Mouse (Mus musculus) G1E (cell line): Measurements from ENCODE around the gene AB124611. TPM values are rescaled to one million over a fixed set of nuclear protein-coding genes. Genes with fewer than 3 reads are reported as not detected.
"Not testable (repeated sequence)": the region's sequence is repeated elsewhere in the genome, so short reads cannot be mapped to it uniquely, and the experiment has no call there.

Experiments
- ATAC-seq: 2 replicates; pipeline ENCODE4 v1.8.0; 2016; ENCODE audit warnings: mild to moderate bottlenecking; ENCODE audit not compliant: insufficient number of reproducible peaks, poor library complexity, low FRiP score, severe bottlenecking; ENCODE audit errors: extremely low read depth
- DNase-seq: peaks from one replicate; pipeline ENCODE4 v3.0.0; 2012; ENCODE audit warnings: low spot score
- H3K27me3 ChIP-seq: 2 replicates; pipeline ENCODE4 v1.6.1; 2012; ENCODE audit warnings: mild to moderate bottlenecking, low read length, inconsistent platforms; ENCODE audit not compliant: insufficient read depth
- H3K36me3 ChIP-seq: replicated peaks from 2 replicates; pipeline ENCODE3; 2012; ENCODE audit warnings: mild to moderate bottlenecking, inconsistent platforms
- H3K4me1 ChIP-seq: 2 replicates; pipeline ENCODE4 v1.6.1; 2012; ENCODE audit warnings: low read depth, low read length, inconsistent platforms, mixed read lengths; ENCODE audit not compliant: insufficient read depth
- H3K4me3 ChIP-seq: 2 replicates; pipeline ENCODE4 v1.5.1; 2012; ENCODE audit warnings: low read depth, mild to moderate bottlenecking, inconsistent platforms, low read length, moderate library complexity, mixed read lengths
- H3K9me3 ChIP-seq: replicated peaks from 2 replicates; pipeline ENCODE4 v1.6.1; 2012; ENCODE audit warnings: inconsistent platforms
- CTCF ChIP-seq: IDR thresholded peaks from 2 replicates; pipeline ENCODE4 v1.5.1; 2012; ENCODE audit warnings: low read depth, low read length, inconsistent platforms, mixed read lengths
- GATA1 ChIP-seq: IDR thresholded peaks from 2 replicates; pipeline ENCODE4 v1.6.1; 2012; ENCODE audit warnings: borderline replicate concordance, low read length, inconsistent platforms, mixed read lengths
- GATA2 ChIP-seq: IDR thresholded peaks from 2 replicates; pipeline ENCODE4 v1.6.1; 2012; ENCODE audit warnings: low read depth, low read length, inconsistent platforms, borderline replicate concordance
- POLR2AphosphoS5 ChIP-seq: IDR thresholded peaks from 2 replicates; pipeline ENCODE4 v1.6.1; 2012; ENCODE audit warnings: low read depth, low read length, inconsistent platforms; ENCODE audit not compliant: insufficient replicate concordance
- TAL1 ChIP-seq: conservative IDR thresholded peaks from 2 replicates; pipeline ENCODE4 v1.6.1; 2012; ENCODE audit warnings: low read depth, low read length, inconsistent platforms, mixed read lengths
- polyA plus RNA-seq: library from polyadenylated mRNA; stranded (reverse); fragments of >175 nt; gene quantifications from 2 replicates; pipeline ENCODE4 v1.2.3, GENCODE M21; 2012
- total RNA-seq, 2 experiments: library from RNA; stranded (forward) in 1 of 2; stranded (reverse) in 1 of 2; fragments of 200-1000 nt in 1 of 2; fragments of >200 nt in 1 of 2; fragmentation: Nextera tagmentation in 1 of 2; gene quantifications; 2 replicates each; pipeline ENCODE4 v1.2.3; 2014 to 2017

AB124611 gene
- total RNA-seq (2014; fragmentation: Nextera tagmentation) (1.1 and 2.9 TPM in 2 replicates), total RNA-seq (2017) (4.9 and 5.5 TPM in 2 replicates), polyA plus RNA-seq (2.4 and 2.6 TPM in 2 replicates)

GRCm38 (mm10) chr9:21525937-21526633, at the start of gene AB124611:
Gene AB124611, plus strand, starts transcription at chr9:21526176.
- H3K36me3 ChIP-seq, result no peaks in the 10 kb centered on the region
- H3K4me1 ChIP-seq, result peaks cover 21% of the 10 kb centered on the region
- H3K4me3 ChIP-seq, result no peak within 1 kb of the TSS
- DNase-seq, result no peak
- H3K27me3 ChIP-seq, result peaks cover 12% of the 10 kb centered on the region
- no peaks in the 10 kb centered on the region for H3K9me3 ChIP-seq
- no peak for ATAC-seq
- no peak for TF ChIP-seq GATA2

GRCm38 (mm10) chr9:21477707-21478106, 48.3 kb upstream of the AB124611 start:
- DNase-seq (no peak), ATAC-seq (no peak)
- no peaks in the 10 kb centered on the region for H3K4me1 ChIP-seq
- H3K27me3 ChIP-seq, result no peaks in the 10 kb centered on the region
- no peak overlapping the region for H3K4me3 ChIP-seq
- no peak for TF ChIP-seq GATA1
- TF ChIP-seq TAL1, result no peak
- TF ChIP-seq POLR2AphosphoS5, result no peak
- no peak for TF ChIP-seq CTCF
- no peak for TF ChIP-seq GATA2
- peaks cover 8% of the 10 kb centered on the region for H3K9me3 ChIP-seq
- peaks cover 97% of the 10 kb centered on the region for H3K36me3 ChIP-seq

- H3K36me3 ChIP-seq, result peaks cover 94% of the 10 kb centered on the region
These were observed 41.9 kb upstream of the AB124611 start for GRCm38 (mm10) chr9:21484065-21484464.

GRCm38 (mm10) chr9:21488246-21488645, 37.7 kb upstream of the AB124611 start:
- H3K27me3 ChIP-seq, H3K9me3 ChIP-seq, DNase-seq, H3K4me3 ChIP-seq, H3K4me1 ChIP-seq, ATAC-seq: not testable (repeated sequence)
- peaks cover 96% of the 10 kb centered on the region for H3K36me3 ChIP-seq

More at GRCm38 (mm10) chr9:21484065-21484464, 41.9 kb upstream of the AB124611 start:
- Histone ChIP-seq H3K9me3 (no peaks in the 10 kb centered on the region), H3K4me1 (no peaks in the 10 kb centered on the region), H3K4me3 (no peak overlapping the region), H3K27me3 (no peaks in the 10 kb centered on the region)
- TF ChIP-seq CTCF, result no peak
- TF ChIP-seq GATA1, result no peak
- no peak for TF ChIP-seq TAL1
- TF ChIP-seq GATA2, result no peak
- no peak for TF ChIP-seq POLR2AphosphoS5
- DNase-seq, result no peak
- ATAC-seq, result no peak

DNA sequence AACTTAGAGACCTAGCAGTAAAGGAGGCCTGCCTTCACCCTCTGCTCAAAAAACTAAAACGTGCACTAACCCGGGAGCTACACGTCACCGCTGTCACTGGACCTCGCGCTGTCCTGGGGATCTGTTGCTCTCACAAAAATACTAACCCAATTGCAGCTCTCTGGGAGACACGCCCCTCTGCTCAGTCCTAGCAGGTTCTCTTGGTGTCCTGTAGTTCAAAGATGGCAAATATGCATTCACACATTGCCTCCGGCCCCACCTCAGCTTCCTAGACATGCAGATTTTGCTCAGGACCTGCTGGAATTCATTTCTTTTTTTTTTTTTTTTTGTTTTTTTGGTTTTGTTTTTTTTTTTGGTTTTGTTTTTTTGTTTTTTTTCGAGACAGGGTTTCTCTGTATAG, 35.3 kb upstream of the AB124611 start:
- no peak for DNase-seq
- Histone ChIP-seq H3K4me3 (no peak overlapping the region), H3K4me1 (peaks cover 11% of the 10 kb centered on the region), H3K36me3 (peaks cover 96% of the 10 kb centered on the region), H3K9me3 (no peaks in the 10 kb centered on the region), H3K27me3 (no peaks in the 10 kb centered on the region; the same call in 1 of the 2 replicates)
- TF ChIP-seq GATA1 (no peak), TAL1 (no peak), POLR2AphosphoS5 (no peak), CTCF (no peak), GATA2 (no peak)
- ATAC-seq, result no peak

GRCm38 (mm10) chr9:21493907-21494306, 32.1 kb upstream of the AB124611 start:
- Histone ChIP-seq H3K27me3 (no peaks in the 10 kb centered on the region; the same call in 1 of the 2 replicates), H3K9me3 (no peaks in the 10 kb centered on the region), H3K4me1 (peaks cover 11% of the 10 kb centered on the region), H3K4me3 (no peak overlapping the region), H3K36me3 (peaks cover 98% of the 10 kb centered on the region)
- no peak for ATAC-seq
- DNase-seq, result no peak
- no peak for TF ChIP-seq GATA1
- no peak for TF ChIP-seq TAL1
- TF ChIP-seq POLR2AphosphoS5, result no peak
- no peak for TF ChIP-seq CTCF
- no peak for TF ChIP-seq GATA2
